Mouse (Mus musculus): Measurements from ENCODE around the gene Mdga2. TPM values are rescaled to one million over a fixed set of nuclear protein-coding genes. Genes with fewer than 3 reads are reported as not detected.

The Mdga2 gene
- polyA plus RNA-seq, 1 experiment from 2014 or later: 3.7 TPM

GRCm38 (mm10) chr12:66705015-66705414 lies 517.3 kb downstream of the Mdga2 start:
- H3K36me3 ChIP-seq (ENCODE audit: control insufficient read depth, insufficient read depth, low read length): no peaks in the 10 kb centered on the region
- H3K4me3 ChIP-seq (ENCODE audit: low read depth, low read length): no peak overlapping the region
- no peaks in the 10 kb centered on the region for H3K4me1 ChIP-seq (ENCODE audit: control insufficient read depth, insufficient read depth, low read length)
- H3K9ac ChIP-seq (ENCODE audit: low read length): no peak overlapping the region
- no peaks in the 10 kb centered on the region for H3K27me3 ChIP-seq (ENCODE audit: control insufficient read depth, insufficient read depth, low read length)
- H3K4me2 ChIP-seq (ENCODE audit: low read depth): no peak overlapping the region
- DNase-seq (ENCODE audit: low spot score) (no peak), ATAC-seq (ENCODE audit: insufficient read depth, low FRiP score, low TSS enrichment) (no peak)
- H3K27ac ChIP-seq (ENCODE audit: low read depth, low read length): no peak overlapping the region
- no peaks in the 10 kb centered on the region for H3K9me3 ChIP-seq (ENCODE audit: control insufficient read depth, low read length)

- ATAC-seq (ENCODE audit: insufficient read depth, low FRiP score, low TSS enrichment) (no peak), DNase-seq (ENCODE audit: low spot score) (no peak)
- Histone ChIP-seq H3K9ac (ENCODE audit: low read length) (no peak overlapping the region), H3K27ac (ENCODE audit: low read depth, low read length) (no peak overlapping the region), H3K4me2 (ENCODE audit: low read depth) (no peak overlapping the region), H3K4me1 (ENCODE audit: control insufficient read depth, insufficient read depth, low read length) (no peaks in the 10 kb centered on the region), H3K9me3 (ENCODE audit: control insufficient read depth, low read length) (no peaks in the 10 kb centered on the region), H3K4me3 (ENCODE audit: low read depth, low read length) (no peak overlapping the region), H3K27me3 (ENCODE audit: control insufficient read depth, insufficient read depth, low read length) (no peaks in the 10 kb centered on the region), H3K36me3 (ENCODE audit: control insufficient read depth, insufficient read depth, low read length) (no peaks in the 10 kb centered on the region)
- WGBS: 87% methylated on average over 3 of the region's 3 CpGs
These were observed 519.6 kb downstream of the Mdga2 start for GRCm38 (mm10) chr12:66702781-66703180.

- ATAC-seq (ENCODE audit: insufficient read depth, low FRiP score, low TSS enrichment) (no peak), DNase-seq (ENCODE audit: low spot score) (no peak)
- no peaks in the 10 kb centered on the region for H3K9me3 ChIP-seq (ENCODE audit: control insufficient read depth, low read length)
- no peak overlapping the region for H3K9ac ChIP-seq (ENCODE audit: low read length)
- H3K4me3 ChIP-seq (ENCODE audit: low read depth, low read length): no peak overlapping the region
- no peaks in the 10 kb centered on the region for H3K36me3 ChIP-seq (ENCODE audit: control insufficient read depth, insufficient read depth, low read length)
- no peaks in the 10 kb centered on the region for H3K4me1 ChIP-seq (ENCODE audit: control insufficient read depth, insufficient read depth, low read length)
- H3K27me3 ChIP-seq (ENCODE audit: control insufficient read depth, insufficient read depth, low read length): no peaks in the 10 kb centered on the region
- H3K4me2 ChIP-seq (ENCODE audit: low read depth): no peak overlapping the region
- H3K27ac ChIP-seq (ENCODE audit: low read depth, low read length): no peak overlapping the region
- 79% methylated on average over 3 of the region's 3 CpGs for WGBS
These were observed 542.8 kb downstream of the Mdga2 start for GRCm38 (mm10) chr12:66679558-66679957.

- no peak overlapping the region for H3K4me3 ChIP-seq (ENCODE audit: low read depth, low read length)
- H3K9me3 ChIP-seq (ENCODE audit: control insufficient read depth, low read length): no peaks in the 10 kb centered on the region
- no peaks in the 10 kb centered on the region for H3K36me3 ChIP-seq (ENCODE audit: control insufficient read depth, insufficient read depth, low read length)
- H3K4me1 ChIP-seq (ENCODE audit: control insufficient read depth, insufficient read depth, low read length): 0 out of 2 replicates have a peak, but pooled peaks cover 2% of the 10 kb centered on the region
- DNase-seq (ENCODE audit: low spot score): peak; percentile 20
- no peak overlapping the region for H3K27ac ChIP-seq (ENCODE audit: low read depth, low read length)
- no peak overlapping the region for H3K4me2 ChIP-seq (ENCODE audit: low read depth)
- WGBS: 54% methylated on average over 12 of the region's 12 CpGs
- H3K27me3 ChIP-seq (ENCODE audit: control insufficient read depth, insufficient read depth, low read length): no peaks in the 10 kb centered on the region
- peak; percentile 72 for ATAC-seq (ENCODE audit: insufficient read depth, low FRiP score, low TSS enrichment)
- H3K9ac ChIP-seq (ENCODE audit: low read length): no peak overlapping the region
These were observed 573.5 kb downstream of the Mdga2 start for GRCm38 (mm10) chr12:66648605-66649552.

- no peak overlapping the region for H3K4me2 ChIP-seq (ENCODE audit: low read depth)
- H3K4me1 ChIP-seq (ENCODE audit: control insufficient read depth, insufficient read depth, low read length): no peaks in the 10 kb centered on the region
- H3K9me3 ChIP-seq (ENCODE audit: control insufficient read depth, low read length): no peaks in the 10 kb centered on the region
- no peak overlapping the region for H3K27ac ChIP-seq (ENCODE audit: low read depth, low read length)
- no peaks in the 10 kb centered on the region for H3K27me3 ChIP-seq (ENCODE audit: control insufficient read depth, insufficient read depth, low read length)
- no peak for ATAC-seq (ENCODE audit: insufficient read depth, low FRiP score, low TSS enrichment)
- WGBS: 85% methylated on average over 1 of the region's 1 CpGs
- no peak overlapping the region for H3K9ac ChIP-seq (ENCODE audit: low read length)
- no peaks in the 10 kb centered on the region for H3K36me3 ChIP-seq (ENCODE audit: control insufficient read depth, insufficient read depth, low read length)
- no peak for DNase-seq (ENCODE audit: low spot score)
- H3K4me3 ChIP-seq (ENCODE audit: low read depth, low read length): no peak overlapping the region
These were observed 581.9 kb downstream of the Mdga2 start for GRCm38 (mm10) chr12:66640408-66640807.

GRCm38 (mm10) chr12:66619944-66620343 lies 602.4 kb downstream of the Mdga2 start:
- no peak overlapping the region for H3K27ac ChIP-seq (ENCODE audit: low read depth, low read length)
- no peaks in the 10 kb centered on the region for H3K27me3 ChIP-seq (ENCODE audit: control insufficient read depth, insufficient read depth, low read length)
- ATAC-seq (ENCODE audit: insufficient read depth, low FRiP score, low TSS enrichment) (no peak), DNase-seq (ENCODE audit: low spot score) (no peak)
- H3K9ac ChIP-seq (ENCODE audit: low read length): no peak overlapping the region
- H3K4me2 ChIP-seq (ENCODE audit: low read depth): no peak overlapping the region
- no peaks in the 10 kb centered on the region for H3K36me3 ChIP-seq (ENCODE audit: control insufficient read depth, insufficient read depth, low read length)
- WGBS: 88% methylated on average over 3 of the region's 3 CpGs
- no peak overlapping the region for H3K4me3 ChIP-seq (ENCODE audit: low read depth, low read length)
- H3K9me3 ChIP-seq (ENCODE audit: control insufficient read depth, low read length): no peaks in the 10 kb centered on the region
- H3K4me1 ChIP-seq (ENCODE audit: control insufficient read depth, insufficient read depth, low read length): no peaks in the 10 kb centered on the region

GRCm38 (mm10) chr12:66591617-66592230 lies 630.6 kb downstream of the Mdga2 start:
- no peak overlapping the region for H3K4me2 ChIP-seq (ENCODE audit: low read depth)
- no peak for ATAC-seq (ENCODE audit: insufficient read depth, low FRiP score, low TSS enrichment)
- H3K4me1 ChIP-seq (ENCODE audit: control insufficient read depth, insufficient read depth, low read length): no peaks in the 10 kb centered on the region
- no peaks in the 10 kb centered on the region for H3K9me3 ChIP-seq (ENCODE audit: control insufficient read depth, low read length)
- no peak overlapping the region for H3K9ac ChIP-seq (ENCODE audit: low read length)
- H3K27me3 ChIP-seq (ENCODE audit: control insufficient read depth, insufficient read depth, low read length): no peaks in the 10 kb centered on the region
- H3K27ac ChIP-seq (ENCODE audit: low read depth, low read length): no peak overlapping the region
- no peak overlapping the region for H3K4me3 ChIP-seq (ENCODE audit: low read depth, low read length)
- no peak for DNase-seq (ENCODE audit: low spot score)
- 22% methylated on average over 1 of the region's 1 CpGs for WGBS
- no peaks in the 10 kb centered on the region for H3K36me3 ChIP-seq (ENCODE audit: control insufficient read depth, insufficient read depth, low read length)

GRCm38 (mm10) chr12:66565396-66565795 lies 657.0 kb downstream of the Mdga2 start:
- WGBS: 94% methylated on average over 1 of the region's 1 CpGs

GRCm38 (mm10) chr12:66556846-66557245 lies 665.5 kb downstream of the Mdga2 start:
- DNase-seq (ENCODE audit: low spot score) (no peak), ATAC-seq (ENCODE audit: insufficient read depth, low FRiP score, low TSS enrichment) (no peak)
- H3K4me2 ChIP-seq (ENCODE audit: low read depth): no peak overlapping the region
- no peaks in the 10 kb centered on the region for H3K4me1 ChIP-seq (ENCODE audit: control insufficient read depth, insufficient read depth, low read length)
- no peaks in the 10 kb centered on the region for H3K9me3 ChIP-seq (ENCODE audit: control insufficient read depth, low read length)
- H3K4me3 ChIP-seq (ENCODE audit: low read depth, low read length): no peak overlapping the region
- H3K9ac ChIP-seq (ENCODE audit: low read length): no peak overlapping the region
- H3K27ac ChIP-seq (ENCODE audit: low read depth, low read length): no peak overlapping the region
- no peaks in the 10 kb centered on the region for H3K27me3 ChIP-seq (ENCODE audit: control insufficient read depth, insufficient read depth, low read length)
- 91% methylated on average over 3 of the region's 3 CpGs for WGBS
- no peaks in the 10 kb centered on the region for H3K36me3 ChIP-seq (ENCODE audit: control insufficient read depth, insufficient read depth, low read length)

More at GRCm38 (mm10) chr12:66565396-66565795, 657.0 kb downstream of the Mdga2 start:
- Histone ChIP-seq H3K9ac (ENCODE audit: low read length) (no peak overlapping the region), H3K27me3 (ENCODE audit: control insufficient read depth, insufficient read depth, low read length) (no peaks in the 10 kb centered on the region), H3K4me3 (ENCODE audit: low read depth, low read length) (no peak overlapping the region), H3K27ac (ENCODE audit: low read depth, low read length) (no peak overlapping the region), H3K4me2 (ENCODE audit: low read depth) (no peak overlapping the region), H3K4me1 (ENCODE audit: control insufficient read depth, insufficient read depth, low read length) (no peaks in the 10 kb centered on the region), H3K36me3 (ENCODE audit: control insufficient read depth, insufficient read depth, low read length) (no peaks in the 10 kb centered on the region), H3K9me3 (ENCODE audit: control insufficient read depth, low read length) (no peaks in the 10 kb centered on the region)
- ATAC-seq (ENCODE audit: insufficient read depth, low FRiP score, low TSS enrichment) (no peak), DNase-seq (ENCODE audit: low spot score) (no peak)

Measured in neural tube, embryonic 11.5 days (tissue).